Mouse (Mus musculus): Measurements from ENCODE around the gene Prc1.
"Not testable (repeated sequence)": the region's sequence is repeated elsewhere in the genome, so short reads cannot be mapped to it uniquely, and the experiment has no call there.

Gene Prc1

DNA sequence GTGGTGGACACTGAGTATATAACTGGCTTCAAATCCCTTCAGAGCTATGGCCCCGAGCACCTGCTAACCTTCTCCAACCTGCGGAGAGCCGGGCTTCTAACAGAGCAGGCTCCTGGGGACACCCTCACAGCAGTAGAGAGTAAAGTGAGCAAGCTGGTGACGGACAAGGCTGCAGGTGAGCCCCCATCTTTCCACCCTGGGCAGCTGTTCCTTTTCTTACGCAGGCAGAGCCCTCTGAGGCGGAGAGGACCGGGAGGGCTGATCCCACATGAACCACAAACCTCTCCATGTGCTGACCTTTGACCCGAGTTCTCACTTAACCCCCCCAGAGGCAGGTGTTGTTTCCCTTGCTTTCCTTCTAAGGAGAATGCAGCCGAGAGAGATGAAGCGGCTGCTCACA is 6.5 kb upstream of the Prc1 start:
- no peak for DNase-seq

DNA sequence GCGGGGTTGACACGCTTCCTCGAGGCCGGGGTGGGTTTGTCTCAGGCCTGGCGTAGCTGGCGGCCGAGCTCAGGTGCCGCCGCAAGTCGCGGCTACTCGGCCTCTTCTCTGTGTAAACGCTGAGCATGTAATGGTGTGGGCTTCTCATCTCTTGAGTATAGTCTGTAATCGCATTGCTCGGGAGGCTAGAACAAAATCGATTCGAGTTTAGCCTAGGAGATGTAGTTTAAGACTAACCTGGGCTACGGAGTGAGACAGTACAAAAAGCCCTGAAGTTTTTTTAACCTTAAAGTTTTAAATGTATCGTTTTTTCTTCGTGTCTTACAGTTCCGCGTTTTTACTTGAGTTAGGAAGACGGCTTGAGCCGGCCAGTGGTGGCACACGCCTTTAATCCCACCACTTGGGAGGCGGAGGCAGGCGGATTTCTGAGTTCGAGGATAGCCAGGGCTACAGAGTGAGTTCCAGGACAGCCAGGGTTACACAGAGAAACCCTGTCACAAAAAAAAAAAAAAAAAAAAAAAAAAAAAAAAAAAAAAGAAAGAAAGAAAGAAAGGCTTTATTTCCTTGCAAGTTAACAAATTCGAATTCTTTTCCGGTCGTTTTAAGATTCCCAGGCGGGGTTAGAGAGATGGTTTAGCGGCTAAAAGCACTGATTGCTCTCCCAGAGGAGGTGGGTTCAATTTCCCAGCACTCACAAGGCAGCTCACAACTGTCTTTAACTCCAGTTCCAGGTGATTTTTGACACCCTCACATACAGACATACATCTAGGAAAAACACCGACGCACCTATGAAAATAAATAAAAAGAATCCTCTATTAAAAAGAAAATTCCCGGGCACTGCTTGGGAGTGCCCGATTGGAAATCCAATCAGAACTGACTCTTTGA is 756 bp downstream of the Prc1 start:
- DNase-seq = peak; percentile 65

DNA sequence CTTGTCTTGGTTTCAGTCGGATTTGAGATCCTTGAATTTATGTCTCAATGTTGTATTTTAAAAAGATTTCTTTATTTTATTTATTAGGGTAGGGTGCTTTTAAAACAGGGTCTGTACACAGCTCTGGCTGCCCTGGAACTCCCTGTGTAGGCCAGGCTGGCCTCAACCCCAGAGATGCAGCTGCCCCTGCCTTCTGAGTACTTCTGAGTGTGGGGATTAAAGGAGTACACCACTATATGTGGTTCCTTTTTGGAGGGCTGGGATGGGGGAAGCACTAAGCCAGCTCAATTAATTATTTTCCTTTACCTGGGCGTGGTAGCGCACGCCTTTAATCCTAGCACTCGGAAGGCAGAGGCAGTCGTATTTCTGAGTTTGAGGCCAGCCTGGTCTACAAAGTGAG is 2.2 kb downstream of the Prc1 start:
- no peak for DNase-seq

DNA sequence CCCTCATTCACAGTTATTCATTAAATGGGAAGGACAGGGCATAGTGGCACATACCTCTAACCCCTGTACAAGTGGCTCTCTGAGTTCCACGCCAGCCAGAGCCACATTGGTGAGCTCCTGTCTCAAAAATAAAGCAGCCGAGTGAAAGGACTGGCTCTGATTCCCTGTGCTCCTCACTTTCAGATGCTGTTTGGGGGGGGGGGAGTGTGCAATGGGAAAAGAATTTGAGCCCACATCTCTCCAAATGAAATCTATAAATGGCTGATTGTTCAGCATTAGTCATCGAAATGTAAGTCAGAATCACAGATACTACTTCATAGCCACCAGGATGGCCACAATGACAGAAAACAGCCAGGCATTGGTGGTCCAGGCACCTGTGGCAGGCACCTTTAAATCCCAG is 2.8 kb downstream of the Prc1 start:
- no peak for DNase-seq

DNA sequence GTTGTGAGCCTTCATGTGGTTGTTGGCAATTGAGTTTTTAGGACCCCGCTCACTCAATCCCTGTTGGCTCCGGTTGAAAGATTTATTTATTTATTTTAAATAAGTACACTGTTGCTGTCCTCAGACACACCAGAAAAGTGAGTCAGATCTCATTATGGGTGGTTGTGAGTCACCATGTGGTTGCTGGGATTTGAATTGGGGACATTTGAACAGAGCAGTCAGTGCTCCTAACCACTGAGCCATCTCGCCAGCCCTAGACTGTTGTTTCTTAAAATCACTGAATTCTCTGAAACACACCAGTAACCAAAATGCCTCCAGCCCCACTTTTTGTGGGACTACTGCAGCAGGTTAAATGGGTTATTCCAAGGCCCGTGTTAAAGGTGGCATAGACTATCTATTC is 4.5 kb downstream of the Prc1 start:
- DNase-seq = no peak

DNA sequence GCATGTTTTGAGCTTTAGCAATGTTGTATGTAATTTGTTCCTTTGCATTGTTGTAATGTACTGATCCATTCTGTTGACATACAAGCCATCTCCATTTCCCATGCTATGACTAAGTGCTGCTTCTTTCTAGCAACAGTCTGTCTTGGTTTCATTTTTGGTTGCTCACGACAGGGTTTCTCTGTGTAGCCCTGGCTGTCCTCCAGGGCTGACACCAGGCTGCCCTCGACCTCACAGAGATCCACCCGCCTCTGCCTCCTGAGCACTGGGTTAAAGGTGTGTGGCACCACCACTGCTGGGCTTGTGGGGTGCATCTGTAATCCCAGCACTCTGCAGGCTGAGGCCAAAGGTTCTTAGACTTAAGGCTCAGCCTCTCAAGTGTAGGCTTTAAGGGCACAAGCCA is 5.3 kb downstream of the Prc1 start:
- DNase-seq = no peak

DNA sequence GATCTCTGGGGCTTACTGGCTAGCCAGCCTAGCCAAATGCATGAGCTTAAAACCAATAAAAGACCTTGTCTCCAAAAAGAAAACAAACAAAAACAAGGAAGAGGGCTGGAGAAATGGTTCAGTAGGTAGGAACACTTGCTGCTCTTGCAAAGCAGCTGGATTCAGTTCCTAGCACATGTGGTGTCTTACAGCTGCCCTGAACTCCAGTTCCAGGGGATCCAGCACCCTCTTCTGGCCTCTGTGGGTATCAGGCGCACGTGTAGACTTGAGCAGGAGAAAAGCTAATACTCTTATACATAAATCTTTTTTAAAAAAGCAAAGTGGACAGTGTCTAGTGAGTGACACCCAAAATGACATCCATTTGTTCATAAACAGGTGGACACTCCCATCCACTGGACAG is 7.3 kb downstream of the Prc1 start:
- no peak for DNase-seq

DNA sequence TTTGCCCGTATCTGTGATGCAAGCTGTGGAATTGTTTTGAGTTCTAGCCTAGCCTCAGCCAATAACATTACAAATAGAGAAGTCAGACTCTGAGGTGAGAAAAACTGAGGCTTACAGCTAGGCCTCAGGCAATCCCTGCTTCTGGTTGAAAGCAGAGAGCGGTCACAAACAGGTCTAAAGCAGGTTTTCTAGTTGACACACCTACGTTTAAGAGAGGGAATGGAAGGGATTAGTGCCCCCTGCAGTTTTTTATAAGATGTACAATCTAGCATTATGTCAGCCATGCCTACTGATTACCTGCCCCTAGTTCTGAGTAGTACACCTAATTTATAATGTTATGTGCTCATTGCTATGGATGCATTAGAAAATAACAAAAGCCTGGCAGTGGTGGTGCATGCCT is 13.5 kb downstream of the Prc1 start:
- DNase-seq = no peak

DNA sequence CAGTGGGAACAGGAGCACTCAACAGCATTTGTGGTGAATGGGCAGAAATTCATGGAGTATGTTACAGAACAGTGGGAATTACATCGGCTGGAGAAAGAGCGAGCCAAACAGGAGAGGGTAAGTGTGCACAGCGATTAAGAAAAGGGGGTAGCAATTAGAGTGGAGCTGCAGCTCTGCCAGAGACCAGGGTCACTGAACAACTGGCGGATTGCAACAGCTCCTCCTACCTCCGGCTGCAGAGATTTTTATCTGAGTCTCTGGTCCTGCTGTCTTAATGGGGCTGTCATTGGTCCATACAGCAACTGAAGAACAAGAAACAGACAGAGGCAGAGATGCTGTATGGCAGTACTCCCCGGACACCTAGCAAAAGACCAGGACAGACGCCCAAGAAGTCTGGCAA is 16.5 kb downstream of the Prc1 start:
- DNase-seq = no peak

DNA sequence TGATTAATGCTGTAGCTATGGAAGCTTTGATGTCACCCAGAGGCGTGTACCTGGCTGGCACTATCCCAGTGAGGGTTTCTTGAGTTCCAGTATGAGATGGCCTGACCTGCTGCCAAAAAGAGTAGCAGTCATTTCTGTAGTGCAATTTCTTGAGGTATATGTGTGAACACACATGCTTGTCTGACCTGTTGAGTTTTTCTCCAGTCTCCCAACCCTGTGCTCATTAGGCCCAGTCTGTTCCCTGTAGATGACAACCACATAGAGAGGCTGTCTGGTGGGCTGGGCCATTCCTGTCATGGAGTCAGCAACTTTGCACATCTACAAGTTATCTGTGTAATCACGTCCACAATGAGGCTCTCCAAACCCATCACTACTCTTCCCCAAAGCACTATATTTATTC is 21.5 kb downstream of the Prc1 start:
- no peak for DNase-seq

DNA sequence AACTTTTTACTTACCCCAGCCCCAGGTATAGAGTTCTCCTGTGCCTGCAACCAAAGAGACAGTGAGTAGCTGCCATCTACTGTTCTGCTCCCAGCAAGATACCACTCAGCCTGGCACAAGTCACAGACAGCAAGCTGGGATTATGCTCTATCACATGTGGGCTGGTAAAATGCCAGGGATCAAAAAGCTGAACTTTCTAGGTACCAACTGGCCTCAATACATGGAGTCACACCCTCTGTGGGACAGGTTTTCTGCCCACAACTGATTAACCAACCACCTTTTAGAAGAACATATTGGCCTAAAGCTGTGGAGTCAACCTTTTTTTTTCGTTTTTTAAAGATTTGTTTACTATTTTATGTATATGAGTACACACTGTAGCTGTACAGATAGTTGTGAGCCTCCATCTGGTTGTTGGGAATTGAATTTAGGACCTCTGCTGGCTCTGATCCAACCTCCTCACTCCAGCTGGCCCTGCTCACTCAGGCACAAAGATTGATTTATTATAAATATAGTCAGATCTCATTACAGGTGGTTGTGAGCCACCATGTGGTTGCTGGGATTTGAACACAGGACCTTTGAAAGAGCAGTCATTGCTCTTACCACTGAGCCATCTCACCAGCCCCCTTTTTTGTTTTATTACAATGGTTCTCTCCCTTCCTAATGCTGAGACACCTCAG is 23.3 kb downstream of the Prc1 start:
- DNase-seq = no peak

DNA sequence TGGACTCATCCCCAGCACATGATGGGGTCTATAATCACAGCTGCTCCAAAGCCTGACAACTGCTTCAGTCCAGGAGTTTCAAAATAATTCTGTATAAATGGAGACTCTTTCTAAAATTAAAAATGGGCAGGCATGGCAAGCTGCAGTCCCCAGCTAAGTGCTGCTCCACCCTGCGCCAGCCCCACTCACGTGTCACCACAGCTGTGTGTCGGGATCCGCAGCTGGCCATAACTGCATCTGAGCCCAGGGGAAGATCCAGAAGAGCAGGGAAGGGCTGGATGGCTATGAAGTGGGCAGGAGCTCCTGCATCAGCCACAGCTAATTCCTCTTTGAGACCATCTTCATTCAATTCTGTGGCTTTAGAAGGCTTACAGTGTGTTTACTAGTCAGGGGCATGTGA is 24.4 kb downstream of the Prc1 start:
- DNase-seq = no peak

DNA sequence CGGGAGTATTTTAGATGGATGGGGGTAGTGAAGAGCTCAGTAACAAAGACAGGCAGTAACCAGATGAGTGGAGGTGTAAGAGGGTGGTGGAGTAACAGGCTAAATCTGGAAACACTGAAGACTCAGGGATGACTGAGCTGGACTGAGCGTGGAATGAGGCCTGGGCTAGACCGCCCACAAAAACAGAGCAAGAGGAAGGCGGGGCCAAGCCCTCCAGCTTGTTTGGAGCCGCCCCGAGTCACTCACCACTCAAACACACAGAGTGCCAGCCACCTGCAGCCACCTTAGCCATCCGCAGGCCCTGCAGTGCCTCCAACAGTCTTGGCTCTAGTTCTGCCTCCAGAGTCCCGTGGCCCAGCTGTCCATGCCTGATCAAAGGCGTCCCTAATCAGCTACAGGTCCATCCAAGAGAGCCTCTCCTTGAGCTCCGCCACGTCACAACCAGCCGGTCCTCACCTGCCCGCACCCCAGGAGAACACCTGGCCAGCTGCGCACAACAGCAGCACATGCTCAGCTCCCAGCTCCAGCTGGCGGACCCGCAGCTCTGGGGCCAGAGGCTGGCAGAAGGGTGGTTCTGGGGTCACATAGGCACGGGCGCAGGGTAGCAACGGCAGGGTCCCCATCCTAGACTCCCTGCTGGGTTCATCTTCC is 25.7 kb downstream of the Prc1 start:
- DNase-seq = no peak

DNA sequence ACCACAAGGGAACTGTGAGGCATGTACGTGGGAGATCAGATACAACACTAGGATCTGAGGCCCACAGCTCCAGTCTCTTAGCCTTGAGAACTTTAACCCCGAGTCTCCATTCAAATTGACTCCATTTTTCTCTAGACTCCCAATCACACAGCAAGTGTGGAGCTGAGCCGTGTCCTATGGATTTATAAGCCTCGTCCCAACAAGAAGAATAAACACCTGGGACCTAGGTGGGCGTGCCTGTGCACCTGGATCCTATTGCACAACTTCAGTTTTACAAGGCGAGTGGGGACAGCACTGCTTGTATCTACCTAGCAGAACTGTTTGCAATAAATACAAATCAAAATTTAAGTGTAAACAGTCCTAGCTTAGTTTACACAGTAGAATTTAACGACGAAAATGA is 29.1 kb downstream of the Prc1 start:
- DNase-seq = no peak

DNA sequence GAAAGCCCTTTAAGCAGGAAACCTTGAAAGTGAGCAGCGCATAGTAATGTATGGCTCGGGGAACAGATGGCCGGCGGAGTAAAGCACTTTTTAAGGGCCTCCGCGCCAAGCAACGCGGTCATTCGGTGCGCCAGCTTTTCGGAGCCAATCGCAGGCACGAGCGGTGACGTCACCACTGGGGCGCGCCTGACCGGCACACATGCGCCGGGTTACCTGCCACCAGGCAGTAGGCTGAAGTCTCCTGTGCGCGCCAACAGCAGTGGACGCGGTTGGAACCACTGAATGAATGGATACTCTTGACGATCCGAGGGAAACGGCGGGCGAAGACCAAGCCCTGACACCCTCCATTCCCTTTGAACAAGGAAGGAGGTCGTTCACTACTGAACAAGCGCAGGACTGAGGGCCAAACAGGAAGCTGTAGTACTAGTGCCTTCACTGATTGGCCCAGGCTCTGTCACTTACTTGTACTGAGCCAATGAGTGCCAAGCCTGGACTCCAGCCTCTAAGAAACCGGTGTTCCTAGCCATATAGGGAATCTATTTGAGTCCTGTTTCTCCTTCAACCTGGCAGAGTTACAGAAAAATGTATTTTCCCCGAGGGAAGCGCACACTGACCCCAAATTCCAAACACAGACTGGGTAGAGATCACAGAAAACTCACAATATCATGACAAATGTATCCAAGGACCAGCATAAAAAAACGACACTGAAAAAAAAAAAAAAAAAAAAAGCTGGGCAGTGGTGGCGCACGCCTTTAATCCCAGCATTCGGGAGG is 30.0 kb downstream of the Prc1 start, which contains the start of gene Rccd1:
TSS of gene Rccd1 (minus strand) at position 412 of the 773 bp plus-strand sequence.
- DNase-seq = peak; percentile 97

DNA sequence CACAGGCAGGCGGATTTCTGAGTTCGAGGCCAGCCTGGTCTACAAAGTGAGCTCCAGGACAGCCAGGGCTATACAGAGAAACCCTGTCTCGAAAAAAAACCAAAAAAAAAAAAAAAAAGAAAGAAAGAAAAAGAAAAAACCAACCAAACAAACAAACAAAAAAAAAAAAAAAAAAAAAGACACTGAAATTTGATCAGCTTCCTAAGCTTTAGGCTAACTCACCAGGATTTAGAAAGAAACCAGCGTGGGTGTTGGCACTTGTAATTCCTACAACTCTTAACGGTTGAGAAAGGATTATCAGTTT is 30.5 kb downstream of the Prc1 start:
- not testable (repeated sequence) for DNase-seq

DNA sequence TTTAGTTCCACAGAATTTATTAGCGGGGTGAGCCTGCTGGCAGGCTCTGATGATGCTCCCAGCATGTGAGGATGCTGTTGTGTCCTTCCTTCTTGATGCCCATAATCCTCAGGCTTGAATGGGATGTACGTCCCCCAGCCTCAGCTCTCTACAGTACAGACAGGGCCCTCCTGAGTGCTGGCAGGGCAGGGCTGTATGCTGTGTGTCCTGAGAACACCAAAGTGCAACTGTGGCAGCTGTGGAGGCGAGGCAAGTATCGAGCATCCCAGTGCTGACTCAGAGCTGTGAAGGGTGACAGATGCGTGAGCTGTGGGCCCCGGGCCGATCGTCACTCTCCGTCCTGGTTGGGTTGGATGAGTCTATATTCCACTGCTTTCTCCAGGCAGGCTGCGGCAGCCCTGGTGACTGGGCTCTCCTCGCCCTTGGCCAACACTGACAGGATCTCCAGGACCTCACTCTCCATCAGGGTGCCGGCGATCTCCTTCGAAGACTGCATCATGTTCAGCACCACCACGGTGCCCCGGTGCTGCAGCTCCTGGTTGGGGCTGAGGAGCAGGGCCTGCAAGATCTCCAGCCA is 31.1 kb downstream of the Prc1 start:
- DNase-seq = no peak

DNA sequence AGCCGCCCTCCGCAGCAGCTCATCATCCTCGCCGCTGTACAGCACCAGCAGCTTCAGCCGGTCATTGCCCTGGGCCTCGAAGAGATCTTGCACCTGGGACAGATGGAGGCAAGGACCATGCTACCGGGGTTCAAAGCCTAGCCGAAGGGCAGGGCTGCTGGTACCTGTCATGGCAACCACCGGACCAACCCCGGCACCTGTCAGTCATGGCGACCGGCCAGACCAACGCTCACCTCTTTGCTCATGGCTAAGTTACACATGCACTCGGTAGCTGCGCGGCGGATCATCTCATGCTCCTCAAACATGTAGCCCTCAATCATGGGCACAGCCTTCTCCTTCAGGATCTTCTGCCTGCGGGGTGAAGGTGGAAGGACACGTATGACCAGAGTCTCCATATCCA is 31.8 kb downstream of the Prc1 start:
- DNase-seq = no peak

DNA sequence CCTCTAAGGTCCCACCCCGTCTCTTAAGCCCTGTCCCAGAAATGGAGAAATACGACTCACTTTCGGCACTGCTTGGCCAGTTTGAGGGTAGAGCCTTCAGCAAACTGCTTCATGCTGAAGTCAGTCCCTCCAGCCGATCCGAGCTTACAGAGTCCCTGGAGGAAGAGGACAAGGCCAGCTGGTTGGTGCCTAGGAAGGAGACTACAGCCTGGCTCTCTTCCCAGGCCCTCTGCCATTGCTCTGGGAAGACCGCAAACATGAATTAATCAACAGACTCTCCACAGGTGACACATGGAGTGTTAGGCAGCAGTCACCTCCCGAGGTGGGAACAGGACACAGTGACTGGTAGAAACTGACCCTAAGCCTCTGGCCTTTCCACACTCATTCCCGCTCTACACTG is 36.0 kb downstream of the Prc1 start:
- DNase-seq = no peak

DNA sequence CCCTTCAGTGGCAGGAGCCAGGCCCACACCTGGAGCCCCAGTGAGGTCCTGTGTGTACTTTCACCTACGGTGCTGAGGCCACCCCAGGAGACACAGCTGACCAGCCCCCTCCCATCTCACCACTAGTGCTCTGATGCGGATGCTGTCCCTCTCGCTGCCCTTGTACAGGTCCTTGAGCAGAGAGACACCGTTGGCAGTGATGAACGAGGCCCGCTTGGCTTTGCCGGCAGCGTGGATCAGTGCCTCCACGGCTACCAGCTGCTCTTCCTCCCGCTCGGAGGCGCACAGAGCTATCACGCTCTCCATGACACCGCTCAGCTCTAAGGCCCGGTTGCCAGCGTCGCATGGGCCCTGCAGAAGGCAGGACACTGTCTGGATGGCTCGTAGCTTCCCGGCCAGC is 37.2 kb downstream of the Prc1 start:
- no peak for DNase-seq

DNA sequence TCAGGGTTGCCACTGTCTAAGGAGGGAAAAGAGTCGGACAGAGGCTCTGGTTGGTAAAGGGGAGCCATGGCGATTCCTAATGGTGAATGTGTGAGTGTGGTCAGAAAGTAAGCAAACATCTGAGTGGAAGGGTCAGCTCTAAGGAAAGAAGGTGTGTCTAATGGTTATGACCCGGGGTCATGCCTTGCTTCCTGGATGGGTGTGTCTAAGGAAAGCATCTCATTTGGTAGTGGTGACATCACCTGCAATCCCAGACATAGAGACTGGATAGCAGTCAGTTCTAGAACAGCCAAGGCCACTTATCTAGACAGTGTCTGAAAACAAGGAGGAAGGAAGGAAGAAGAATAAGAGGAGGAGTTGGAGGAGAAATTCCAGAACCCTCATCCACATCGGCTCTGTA is 40.6 kb downstream of the Prc1 start:
- DNase-seq = no peak

DNA sequence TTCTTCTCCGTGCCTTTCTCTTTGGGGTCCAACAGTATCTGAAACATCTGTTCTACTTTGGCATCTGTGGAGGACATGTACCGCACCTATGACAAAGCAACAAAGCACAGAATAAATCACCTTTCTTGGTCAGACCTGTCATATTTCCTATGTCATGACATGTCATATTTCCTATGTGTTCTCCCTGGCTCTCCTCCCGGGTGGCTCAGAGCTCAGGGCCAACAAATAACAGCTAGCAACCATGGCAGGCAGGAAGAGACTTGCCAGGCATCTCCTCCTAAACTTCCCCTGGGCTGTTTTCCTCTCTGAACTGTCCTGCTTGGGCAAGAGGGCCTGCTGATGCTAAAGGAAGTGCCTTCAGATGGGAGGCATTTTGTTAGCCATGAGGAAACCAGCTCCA is 42.7 kb downstream of the Prc1 start:
- no peak for DNase-seq

DNA sequence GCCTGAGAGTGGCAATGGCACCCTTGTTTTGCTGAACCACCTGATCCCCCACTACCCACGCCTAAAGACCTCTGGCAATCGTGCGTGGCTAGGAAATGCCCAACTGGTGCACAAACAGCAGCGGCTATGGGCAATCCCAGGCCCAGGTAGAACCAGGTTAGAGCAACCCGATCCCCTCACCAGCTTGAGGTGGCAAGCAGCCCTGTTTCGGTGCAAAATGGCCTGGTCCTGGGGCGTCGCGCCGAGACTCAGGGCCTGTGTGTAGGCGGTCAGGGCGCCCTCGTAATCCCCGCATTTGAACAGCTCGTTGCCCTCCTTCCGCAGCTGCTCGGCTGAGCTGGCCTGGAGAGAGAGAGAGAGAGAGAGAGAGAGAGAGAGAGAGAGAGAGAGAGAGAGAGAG is 45.1 kb downstream of the Prc1 start:
- DNase-seq = peak; percentile 53
